ENCODE assay signal across 9 mouse cellular contexts in genomic region chr10:79858416-79859074, GRCm38 (mm10). TPM values are rescaled to one million over a fixed set of nuclear protein-coding genes. Genes with fewer than 3 reads are reported as not detected.
DNase-seq lines count a peak whose midpoint lies in the region; ATAC-seq and TF ChIP-seq lines count a peak whose summit lies in the region.
"Had no signal": no experiment of that assay in that cellular context is flagged by ENCODE, and none has a peak within 500 bp of the region (broad histone marks: within the 10 kb centered on the region; RNA-seq: fewer than 3 reads in every experiment).

No protein-coding gene starts in this region.

- peak overlapping the region; percentile 95 for H3K4me3 ChIP-seq in gastrocnemius, adult 2 months
- peak overlapping the region; percentile 98 for H3K4me3 ChIP-seq in heart, embryonic 10.5 days
- H3K4me3 ChIP-seq in kidney, embryonic 14.5 days (ENCODE audit: low read length), result peak overlapping the region; percentile 100
- peak overlapping the region; percentile 96 for H3K4me3 ChIP-seq in limb, embryonic 15.5 days
- peak overlapping the region; percentile 70 for H3K4me3 ChIP-seq in neural tube, embryonic 13.5 days

- no peak for TF ChIP-seq CTCF in gastrocnemius, adult 2 months (IDR thresholded peaks at IDR 0.05)

- H3K27ac ChIP-seq in gastrocnemius, adult 2 months, result peak overlapping the region; percentile 100; the same call in 1 of the 2 replicates
- H3K27ac ChIP-seq in heart, embryonic 10.5 days, result no peak overlapping the region
- H3K27ac ChIP-seq in kidney, embryonic 14.5 days (ENCODE audit: low read depth, low read length), result peak overlapping the region; percentile 20
- H3K27ac ChIP-seq in limb, embryonic 15.5 days, result peak overlapping the region; percentile 67
- H3K27ac ChIP-seq in neural tube, embryonic 13.5 days (replicated peaks), result peak overlapping the region; percentile 100

- no peaks in the 10 kb centered on the region for H3K9me3 ChIP-seq in heart, embryonic 10.5 days
- no peaks in the 10 kb centered on the region for H3K9me3 ChIP-seq in kidney, embryonic 14.5 days (ENCODE audit: control insufficient read depth, low read length)
- no peaks in the 10 kb centered on the region for H3K9me3 ChIP-seq in limb, embryonic 15.5 days
- H3K9me3 ChIP-seq in neural tube, embryonic 13.5 days, result no peaks in the 10 kb centered on the region

- intact Hi-C loops in gastrocnemius, adult 2 months (cut with DNase I), result no loop called here

- WGBS in heart, embryonic 10.5 days, result 69% methylated on average over 17 of the region's 17 CpGs
- 48% methylated on average over 17 of the region's 17 CpGs for WGBS in kidney, embryonic 14.5 days
- WGBS in limb, embryonic 15.5 days, result 45% methylated on average over 17 of the region's 17 CpGs
- WGBS in neural tube, embryonic 13.5 days, result 51% methylated on average over 17 of the region's 17 CpGs

- H3K36me3 ChIP-seq in heart, embryonic 10.5 days, result peaks cover 80% of the 10 kb centered on the region
- peaks cover 75% of the 10 kb centered on the region for H3K36me3 ChIP-seq in kidney, embryonic 14.5 days (ENCODE audit: control insufficient read depth, insufficient read depth, low read length)
- peaks cover 68% of the 10 kb centered on the region for H3K36me3 ChIP-seq in limb, embryonic 15.5 days
- peaks cover 66% of the 10 kb centered on the region for H3K36me3 ChIP-seq in neural tube, embryonic 13.5 days

- peak overlapping the region; percentile 100 for H3K4me2 ChIP-seq in kidney, embryonic 14.5 days (replicated peaks; ENCODE audit: low read depth, low read length)
- H3K4me2 ChIP-seq in limb, embryonic 15.5 days, result peak overlapping the region; percentile 82
- H3K4me2 ChIP-seq in neural tube, embryonic 13.5 days, result peak overlapping the region; percentile 98

- peak; percentile 70 for DNase-seq in gastrocnemius, adult 2 months
- no peak for DNase-seq in gastrocnemius, adult 18-20 months (ENCODE audit: low spot score)
- DNase-seq in cerebellum, adult 18-20 months, result peak; percentile 56 to 59
- no peak for DNase-seq in heart, embryonic 10.5 days (ENCODE audit: low spot score)
- no peak for DNase-seq in spleen, postnatal 10 days (ENCODE audit: low spot score in 2 of 2)

- H3K27me3 ChIP-seq in heart, embryonic 10.5 days (ENCODE audit: insufficient read depth, poor library complexity, severe bottlenecking), result no peaks in the 10 kb centered on the region
- H3K27me3 ChIP-seq in kidney, embryonic 14.5 days (ENCODE audit: control insufficient read depth, insufficient read depth, low read length), result no peaks in the 10 kb centered on the region
- no peaks in the 10 kb centered on the region for H3K27me3 ChIP-seq in limb, embryonic 15.5 days
- no peaks in the 10 kb centered on the region for H3K27me3 ChIP-seq in neural tube, embryonic 13.5 days

- no peak for ATAC-seq in kidney, embryonic 14.5 days (ENCODE audit: low FRiP score, low TSS enrichment)
- ATAC-seq in limb, embryonic 15.5 days (ENCODE audit: insufficient number of reproducible peaks, low FRiP score, low TSS enrichment, low read depth), result no peak
- no peak for ATAC-seq in neural tube, embryonic 13.5 days (ENCODE audit: low read depth)

- peak overlapping the region; percentile 100; the same call in 1 of the 2 replicates for H3K9ac ChIP-seq in kidney, embryonic 14.5 days (ENCODE audit: low read depth, low read length)
- H3K9ac ChIP-seq in limb, embryonic 15.5 days, result peak overlapping the region; percentile 5; the same call in 1 of the 2 replicates
- peak overlapping the region; percentile 98 for H3K9ac ChIP-seq in neural tube, embryonic 13.5 days

- H3K4me1 ChIP-seq in heart, embryonic 10.5 days, result peaks cover 57% of the 10 kb centered on the region
- peaks cover 40% of the 10 kb centered on the region for H3K4me1 ChIP-seq in kidney, embryonic 14.5 days (ENCODE audit: control insufficient read depth, insufficient read depth, low read length)
- peaks cover 55% of the 10 kb centered on the region for H3K4me1 ChIP-seq in limb, embryonic 15.5 days
- H3K4me1 ChIP-seq in neural tube, embryonic 13.5 days (replicated peaks), result peaks cover 69% of the 10 kb centered on the region

RNA-seq across cellular contexts. Expression of gene Ptbp1, which starts 4.3 kb away (rescaled TPM):
- 10 to 100 TPM; 18.8 to 25.1 TPM for total RNA-seq in gastrocnemius, adult 2 months (2021)
- total RNA-seq in gastrocnemius, adult 18-20 months (2021), result 10 to 100 TPM; 12.7 to 22.7 TPM
- 174 and 264 TPM in 2 replicates for polyA plus RNA-seq in heart, embryonic 10.5 days (2016; fragmentation: Nextera tagmentation; extraction: Ambion mirVana)
- 279 and 333 TPM in 2 replicates for polyA plus RNA-seq in kidney, embryonic 14.5 days (2014; fragmentation: Nextera tagmentation; extraction: Ambion mirVana)
- 301 and 303 TPM in 2 replicates for polyA plus RNA-seq in limb, embryonic 15.5 days (2015; fragmentation: Nextera tagmentation; extraction: Ambion mirVana)
- 87.9 and 114 TPM in 2 replicates for polyA plus RNA-seq in neural tube, embryonic 13.5 days (2015; fragmentation: Nextera tagmentation; extraction: Ambion mirVana)

RNA-seq across cellular contexts. Expression of gene Prtn3, which starts 15.7 kb away (rescaled TPM):
- total RNA-seq in gastrocnemius, adult 2 months (2021), result not detected
- total RNA-seq in gastrocnemius, adult 18-20 months (2021), result not detected
- polyA plus RNA-seq in heart, embryonic 10.5 days (2016; fragmentation: Nextera tagmentation; extraction: Ambion mirVana), result 2.4 and 7.8 TPM in 2 replicates
- 9.6 and 11.1 TPM in 2 replicates for polyA plus RNA-seq in kidney, embryonic 14.5 days (2014; fragmentation: Nextera tagmentation; extraction: Ambion mirVana)
- 3.7 and 5.1 TPM in 2 replicates for polyA plus RNA-seq in limb, embryonic 15.5 days (2015; fragmentation: Nextera tagmentation; extraction: Ambion mirVana)
- polyA plus RNA-seq in neural tube, embryonic 13.5 days (2015; fragmentation: Nextera tagmentation; extraction: Ambion mirVana), result 14.3 and 14.7 TPM in 2 replicates
- total RNA-seq: gastrocnemius, postnatal 36 days had no signal

RNA-seq across cellular contexts. Expression of gene Plppr3, which starts 15.9 kb away (rescaled TPM):
- under 1 TPM in 1 of 2 experiments, not detected in 1; 0.17 TPM for total RNA-seq in gastrocnemius, adult 2 months (2021)
- under 1 TPM; 0.11 to 0.17 TPM for total RNA-seq in gastrocnemius, adult 18-20 months (2021)
- polyA plus RNA-seq in heart, embryonic 10.5 days (2016; fragmentation: Nextera tagmentation; extraction: Ambion mirVana), result 16.2 and 36.9 TPM in 2 replicates
- 58.8 and 59.7 TPM in 2 replicates for polyA plus RNA-seq in kidney, embryonic 14.5 days (2014; fragmentation: Nextera tagmentation; extraction: Ambion mirVana)
- polyA plus RNA-seq in limb, embryonic 15.5 days (2015; fragmentation: Nextera tagmentation; extraction: Ambion mirVana), result 53.0 and 60.1 TPM in 2 replicates
- 343 and 361 TPM in 2 replicates for polyA plus RNA-seq in neural tube, embryonic 13.5 days (2015; fragmentation: Nextera tagmentation; extraction: Ambion mirVana)
- total RNA-seq: gastrocnemius, postnatal 36 days had no signal

RNA-seq across cellular contexts. Expression of gene Elane, which starts 27.5 kb away (rescaled TPM):
- not detected for total RNA-seq in gastrocnemius, adult 2 months (2021)
- not detected for total RNA-seq in gastrocnemius, adult 18-20 months (2021)
- polyA plus RNA-seq in heart, embryonic 10.5 days (2016; fragmentation: Nextera tagmentation; extraction: Ambion mirVana), result 0.14 and 0.15 TPM in 2 replicates
- polyA plus RNA-seq in kidney, embryonic 14.5 days (2014; fragmentation: Nextera tagmentation; extraction: Ambion mirVana), result not detected in 2 replicates
- polyA plus RNA-seq in limb, embryonic 15.5 days (2015; fragmentation: Nextera tagmentation; extraction: Ambion mirVana), result 0.36 and 0.40 TPM in 2 replicates
- 0.67 TPM in 1 of 2 replicates, not detected in the other for polyA plus RNA-seq in neural tube, embryonic 13.5 days (2015; fragmentation: Nextera tagmentation; extraction: Ambion mirVana)
- total RNA-seq: gastrocnemius, postnatal 36 days had no signal

RNA-seq across cellular contexts. Expression of gene Cfd, which starts 32.1 kb away (rescaled TPM):
- total RNA-seq in gastrocnemius, adult 2 months (2021), result 10 to 100 TPM; 12.9 to 77.1 TPM
- 100 to 1,000 TPM in 1 of 2 experiments, 10 to 100 TPM in 1; 46.0 to 111 TPM for total RNA-seq in gastrocnemius, adult 18-20 months (2021)
- not detected in 2 replicates for polyA plus RNA-seq in heart, embryonic 10.5 days (2016; fragmentation: Nextera tagmentation; extraction: Ambion mirVana)
- polyA plus RNA-seq in kidney, embryonic 14.5 days (2014; fragmentation: Nextera tagmentation; extraction: Ambion mirVana), result not detected in 2 replicates
- polyA plus RNA-seq in limb, embryonic 15.5 days (2015; fragmentation: Nextera tagmentation; extraction: Ambion mirVana), result 0.27 TPM in 1 of 2 replicates, not detected in the other
- polyA plus RNA-seq in neural tube, embryonic 13.5 days (2015; fragmentation: Nextera tagmentation; extraction: Ambion mirVana), result not detected in 2 replicates

Comparison
In these comparisons a context has a peak if more than half of its experiments do, and no peak if none do; other contexts are left out.
1. DNase-seq: peak in gastrocnemius, adult 2 months (single experiment) and cerebellum, adult 18-20 months (2 of 2); none in gastrocnemius, adult 18-20 months (single experiment), heart, embryonic 10.5 days (single experiment) and spleen, postnatal 10 days (0 of 2).
2. H3K9ac ChIP-seq: peak in every context shown above with its lines; median percentile 100 in kidney, embryonic 14.5 days; 98 in neural tube, embryonic 13.5 days; 5 in limb, embryonic 15.5 days.
3. Peak in every context shown above with its lines, with median percentiles within 50 percentile points of each other: H3K4me3 ChIP-seq and H3K4me2 ChIP-seq.